Mouse (Mus musculus): ENCODE data around the gene Birc5.

DNA sequence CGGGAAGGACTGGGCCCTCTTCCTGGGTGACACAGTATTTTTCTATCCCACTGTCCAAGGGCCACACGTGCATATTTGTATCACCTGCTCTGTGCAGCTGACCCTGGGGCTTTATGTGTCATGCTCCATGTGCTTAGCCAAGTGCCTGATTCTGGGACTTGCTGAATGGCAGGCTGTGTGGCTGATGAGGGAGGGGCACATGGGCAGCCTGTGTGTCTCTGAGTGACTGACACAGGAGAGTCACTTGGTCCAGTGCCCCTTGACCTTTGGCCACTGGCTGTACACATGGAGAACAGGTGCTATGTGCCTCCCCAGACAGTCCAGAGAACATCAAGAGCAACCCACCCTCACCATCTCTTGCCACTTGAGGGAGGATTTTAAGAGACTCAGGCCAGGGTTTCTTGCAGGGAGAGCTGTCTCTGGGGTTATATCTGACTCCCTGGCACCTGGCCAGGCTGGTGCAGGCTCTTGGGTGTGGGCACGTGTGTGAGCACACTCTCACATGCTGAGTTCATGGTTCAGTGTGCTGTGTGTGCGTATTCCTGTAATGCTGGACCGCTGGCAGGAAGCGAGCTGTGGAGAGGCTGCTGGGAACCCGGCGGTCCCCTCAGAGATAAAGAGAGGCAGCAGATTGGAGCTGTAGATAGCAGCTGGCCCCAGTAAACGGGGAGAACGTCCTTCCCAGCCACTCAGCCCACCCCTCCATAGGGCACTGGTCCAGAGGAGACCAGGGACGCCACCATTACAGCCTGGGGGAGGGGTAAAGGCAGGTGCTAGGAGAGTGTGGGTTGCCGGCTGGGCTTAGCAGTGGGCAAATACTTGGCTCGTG lies 29.1 kb downstream of the Birc5 start:
- no peak for TF ChIP-seq CTCF (IDR thresholded peaks at IDR 0.05; ENCODE audit: low read depth)
- no peak for TF ChIP-seq EP300 (optimal IDR thresholded peaks at IDR 0.05)

Data from stomach, postnatal 0 days (tissue).